Mouse (Mus musculus) bone marrow, adult 2 months (tissue): ENCODE measurements at regions not wholly inside any gene's neighbourhood (a gene's known extent, or its start where the extent isn't known, plus 50 kb on each side); places are given as distances from the start of the nearest gene placed in this dataset.

Source experiments
- CTCF ChIP-seq: fragments of 200-500 bp; IDR thresholded peaks from 2 replicates; pipeline ENCODE4 v1.5.1; 2011; ENCODE audit warnings: low read length, control low read depth; ENCODE audit not compliant: control insufficient read depth, insufficient read depth
- POLR2A ChIP-seq: fragments of 200-500 bp; IDR thresholded peaks from 2 replicates; pipeline ENCODE4 v1.6.1; 2011; ENCODE audit warnings: low read depth, mild to moderate bottlenecking, control low read depth, low read length, borderline replicate concordance; ENCODE audit not compliant: control insufficient read depth

DNA sequence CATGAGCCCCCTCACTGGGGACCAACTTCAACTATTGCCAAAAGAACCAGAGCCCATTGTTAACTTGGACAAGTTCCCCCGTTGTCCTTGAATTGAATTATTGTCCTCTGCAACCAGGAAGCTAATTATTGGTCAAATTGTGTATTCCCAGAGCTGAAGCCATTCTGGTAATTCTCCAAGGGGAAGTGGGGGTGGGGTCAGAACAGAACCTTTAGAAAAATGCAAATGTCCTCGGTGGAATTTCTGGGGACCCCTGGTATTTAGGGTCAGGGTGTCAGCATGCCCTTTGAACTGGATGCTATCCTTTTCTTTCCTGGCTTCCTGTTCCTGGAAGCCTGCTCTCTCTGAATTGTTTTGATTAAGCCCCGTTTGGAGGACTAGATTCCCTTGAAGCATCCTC, 312.7 kb upstream of the Dynlrb2 start:
- no peak for TF ChIP-seq CTCF
- no peak for TF ChIP-seq POLR2A
